Mouse (Mus musculus): ENCODE results near the gene Arfgap2.

Arfgap2 gene

GRCm38 (mm10) chr2:91309546-91309945, 44.8 kb downstream of the Arfgap2 start:
- no peak for DNase-seq

GRCm38 (mm10) chr2:91312578-91313311, 48.0 kb downstream of the Arfgap2 start:
- DNase-seq = no peak

- DNase-seq = no peak
Measured at GRCm38 (mm10) chr2:91314184-91314583, 49.4 kb downstream of the Arfgap2 start.

- no peak for DNase-seq
Measured at GRCm38 (mm10) chr2:91320559-91321529, 56.1 kb downstream of the Arfgap2 start.

- no peak for DNase-seq
Measured at GRCm38 (mm10) chr2:91321923-91322322, 57.1 kb downstream of the Arfgap2 start.

GRCm38 (mm10) chr2:91322490-91322889, 57.7 kb downstream of the Arfgap2 start:
- DNase-seq = no peak

GRCm38 (mm10) chr2:91324346-91324745, 59.6 kb downstream of the Arfgap2 start:
- no peak for DNase-seq

- DNase-seq = no peak
Measured at GRCm38 (mm10) chr2:91324761-91325421, 60.1 kb downstream of the Arfgap2 start.
